Mouse (Mus musculus): Measurements from ENCODE around the gene Zfp697. TPM values are rescaled to one million over a fixed set of nuclear protein-coding genes. Genes with fewer than 3 reads are reported as not detected.
"Not testable (repeated sequence)": the region's sequence is repeated elsewhere in the genome, so short reads cannot be mapped to it uniquely, and the experiment has no call there.

Zfp697 gene
- polyA plus RNA-seq, 1 experiment from 2014 or later, result 8.2 TPM

GRCm38 (mm10) chr3:98427600-98428448 is 45.6 kb downstream of the Zfp697 start:
- Histone ChIP-seq H3K27ac (no peak overlapping the region), H3K9ac (peak overlapping the region; percentile 71), H3K36me3 (0 out of 2 replicates have a peak, but pooled peaks cover 6% of the 10 kb centered on the region), H3K4me3 (peak overlapping the region; percentile 64), H3K4me2 (peak overlapping the region; percentile 100), H3K27me3 (peaks cover 49% of the 10 kb centered on the region), H3K4me1 (peaks cover 18% of the 10 kb centered on the region), H3K9me3 (no peaks in the 10 kb centered on the region)
- peak; percentile 88 for ATAC-seq (ENCODE audit: insufficient number of reproducible peaks, insufficient read depth, low FRiP score, low TSS enrichment, low read depth)
- under 1% methylated on average over 106 of the region's 110 CpGs for WGBS

GRCm38 (mm10) chr3:98428449-98428775 is 46.2 kb downstream of the Zfp697 start:
- Histone ChIP-seq H3K4me2 (peak overlapping the region; percentile 100), H3K27me3 (peaks cover 49% of the 10 kb centered on the region), H3K4me1 (peaks cover 18% of the 10 kb centered on the region), H3K4me3 (peak overlapping the region; percentile 64), H3K36me3 (0 out of 2 replicates have a peak, but pooled peaks cover 6% of the 10 kb centered on the region), H3K9ac (peak overlapping the region; percentile 71), H3K27ac (no peak overlapping the region), H3K9me3 (no peaks in the 10 kb centered on the region)
- ATAC-seq (ENCODE audit: insufficient number of reproducible peaks, insufficient read depth, low FRiP score, low TSS enrichment, low read depth), result peak; percentile 54; the same call in 1 of the 2 replicates
- WGBS, result 7% methylated on average over 17 of the region's 17 CpGs

- Histone ChIP-seq H3K9me3 (no peaks in the 10 kb centered on the region), H3K4me2 (peak overlapping the region; percentile 100; the same call in 1 of the 2 replicates), H3K4me1 (peaks cover 18% of the 10 kb centered on the region), H3K4me3 (no peak overlapping the region), H3K36me3 (0 out of 2 replicates have a peak, but pooled peaks cover 6% of the 10 kb centered on the region), H3K27me3 (peaks cover 49% of the 10 kb centered on the region), H3K9ac (no peak overlapping the region), H3K27ac (no peak overlapping the region)
- ATAC-seq (ENCODE audit: insufficient number of reproducible peaks, insufficient read depth, low FRiP score, low TSS enrichment, low read depth), result no peak
- 36% methylated on average over 8 of the region's 8 CpGs for WGBS
These were observed 46.8 kb downstream of the Zfp697 start for GRCm38 (mm10) chr3:98428928-98429525.

- ATAC-seq (ENCODE audit: insufficient number of reproducible peaks, insufficient read depth, low FRiP score, low TSS enrichment, low read depth), result no peak
- no peak overlapping the region for H3K27ac ChIP-seq
- H3K4me2 ChIP-seq, result no peak overlapping the region
- WGBS, result 50% methylated on average over 1 of the region's 1 CpGs
- H3K4me3 ChIP-seq, result no peak overlapping the region
- H3K9ac ChIP-seq, result no peak overlapping the region
- H3K36me3 ChIP-seq, result no peaks in the 10 kb centered on the region
- no peaks in the 10 kb centered on the region for H3K9me3 ChIP-seq
- H3K27me3 ChIP-seq, result peaks cover 7% of the 10 kb centered on the region
- H3K4me1 ChIP-seq, result no peaks in the 10 kb centered on the region
These were observed 52.0 kb downstream of the Zfp697 start for GRCm38 (mm10) chr3:98434088-98434816.

- no peaks in the 10 kb centered on the region for H3K9me3 ChIP-seq
- no peaks in the 10 kb centered on the region for H3K4me1 ChIP-seq
- WGBS, result 82% methylated on average over 1 of the region's 1 CpGs
- H3K27ac ChIP-seq, result no peak overlapping the region
- no peaks in the 10 kb centered on the region for H3K36me3 ChIP-seq
- H3K27me3 ChIP-seq, result no peaks in the 10 kb centered on the region
- H3K4me3 ChIP-seq, result no peak overlapping the region
- ATAC-seq (ENCODE audit: insufficient number of reproducible peaks, insufficient read depth, low FRiP score, low TSS enrichment, low read depth), result no peak
- H3K4me2 ChIP-seq, result no peak overlapping the region
- no peak overlapping the region for H3K9ac ChIP-seq
These were observed 52.8 kb downstream of the Zfp697 start for GRCm38 (mm10) chr3:98435030-98435429.

- not testable (repeated sequence) for ATAC-seq (ENCODE audit: insufficient number of reproducible peaks, insufficient read depth, low FRiP score, low TSS enrichment, low read depth); H3K9me3 ChIP-seq; H3K4me3 ChIP-seq; H3K27me3 ChIP-seq; H3K4me1 ChIP-seq; H3K4me2 ChIP-seq; H3K36me3 ChIP-seq; H3K9ac ChIP-seq; H3K27ac ChIP-seq
- WGBS, result 41% methylated on average over 3 of the region's 3 CpGs
These were observed 60.0 kb downstream of the Zfp697 start for GRCm38 (mm10) chr3:98442245-98442644.

GRCm38 (mm10) chr3:98443149-98443779 is 61.0 kb downstream of the Zfp697 start:
- H3K9ac ChIP-seq; H3K9me3 ChIP-seq; H3K27ac ChIP-seq; H3K36me3 ChIP-seq; H3K4me2 ChIP-seq; H3K27me3 ChIP-seq; ATAC-seq (ENCODE audit: insufficient number of reproducible peaks, insufficient read depth, low FRiP score, low TSS enrichment, low read depth); H3K4me3 ChIP-seq; H3K4me1 ChIP-seq: not testable (repeated sequence)
- whole genome bisulfite sequencing, result 12% methylated on average over 3 of the region's 3 CpGs

GRCm38 (mm10) chr3:98443924-98444323 is 61.7 kb downstream of the Zfp697 start:
- H3K4me2 ChIP-seq, H3K4me1 ChIP-seq: not testable (repeated sequence)

GRCm38 (mm10) chr3:98453786-98454185 is 71.5 kb downstream of the Zfp697 start:
- H3K9me3 ChIP-seq; H3K9ac ChIP-seq; H3K36me3 ChIP-seq; ATAC-seq (ENCODE audit: insufficient number of reproducible peaks, insufficient read depth, low FRiP score, low TSS enrichment, low read depth); H3K27ac ChIP-seq; H3K4me3 ChIP-seq; H3K27me3 ChIP-seq; H3K4me1 ChIP-seq; H3K4me2 ChIP-seq: not testable (repeated sequence)
- 79% methylated on average over 5 of the region's 5 CpGs for WGBS

More at GRCm38 (mm10) chr3:98443924-98444323, 61.7 kb downstream of the Zfp697 start:
- not testable (repeated sequence) for H3K9me3 ChIP-seq; H3K4me3 ChIP-seq; ATAC-seq (ENCODE audit: insufficient number of reproducible peaks, insufficient read depth, low FRiP score, low TSS enrichment, low read depth); H3K27me3 ChIP-seq; H3K27ac ChIP-seq; H3K9ac ChIP-seq; H3K36me3 ChIP-seq
- WGBS, result 69% methylated on average over 1 of the region's 1 CpGs

- whole genome bisulfite sequencing, result no CpG with 5 or more reads among the region's 1 CpGs
- ATAC-seq (ENCODE audit: insufficient number of reproducible peaks, insufficient read depth, low FRiP score, low TSS enrichment, low read depth); H3K27me3 ChIP-seq: not testable (repeated sequence)
These were observed 74.8 kb downstream of the Zfp697 start, which contains the start of gene Gm4450 for GRCm38 (mm10) chr3:98457026-98457425. TSS of gene Gm4450 (minus strand) at chr3:98457126.

GRCm38 (mm10) chr3:98469323-98469722 is 87.1 kb downstream of the Zfp697 start:
- H3K27me3 ChIP-seq; H3K9ac ChIP-seq; H3K4me2 ChIP-seq; H3K4me3 ChIP-seq; H3K27ac ChIP-seq; H3K36me3 ChIP-seq; H3K4me1 ChIP-seq; ATAC-seq (ENCODE audit: insufficient number of reproducible peaks, insufficient read depth, low FRiP score, low TSS enrichment, low read depth); H3K9me3 ChIP-seq: not testable (repeated sequence)
- WGBS, result 56% methylated on average over 1 of the region's 2 CpGs

More at GRCm38 (mm10) chr3:98457026-98457425, 74.8 kb downstream of the Zfp697 start, which contains the start of gene Gm4450:
- H3K9me3 ChIP-seq, H3K36me3 ChIP-seq, H3K27ac ChIP-seq, H3K4me2 ChIP-seq, H3K4me1 ChIP-seq, H3K4me3 ChIP-seq, H3K9ac ChIP-seq: not testable (repeated sequence)

Data from embryonic facial prominence, embryonic 13.5 days (tissue).